Mouse (Mus musculus) hindbrain, embryonic 10.5 days (tissue): ENCODE measurements at regions not wholly inside any gene's neighbourhood (a gene's known extent, or its start where the extent isn't known, plus 50 kb on each side); places are given as distances from the start of the nearest gene placed in this dataset.

Experiments used
- DNase-seq: peaks from one replicate; pipeline ENCODE4 v3.0.0-alpha.2; 2017; ENCODE audit warnings: low spot score
- H3K27ac ChIP-seq: fragments of 300-500 bp; sonication (generic); 2 replicates; pipeline ENCODE4 v1.5.1; 2016; ENCODE audit warnings: mild to moderate bottlenecking, moderate library complexity
- H3K27me3 ChIP-seq: fragments of 300-500 bp; sonication (generic); 2 replicates; pipeline ENCODE4 v1.6.1; 2016; ENCODE audit warnings: mild to moderate bottlenecking; ENCODE audit not compliant: poor library complexity, insufficient read depth, severe bottlenecking
- H3K36me3 ChIP-seq: fragments of 300-500 bp; sonication (generic); 2 replicates; pipeline ENCODE4 v1.6.1; 2016; ENCODE audit warnings: mild to moderate bottlenecking, moderate library complexity
- H3K4me1 ChIP-seq: fragments of 300-500 bp; sonication (generic); replicated peaks from 2 replicates; pipeline ENCODE4 v1.6.1; 2016; ENCODE audit warnings: mild to moderate bottlenecking
- H3K4me3 ChIP-seq: fragments of 300-500 bp; sonication (generic); 2 replicates; pipeline ENCODE4 v1.5.1; 2016; ENCODE audit warnings: mild to moderate bottlenecking, moderate library complexity
- H3K9me3 ChIP-seq: fragments of 300-500 bp; sonication (generic); 2 replicates; pipeline ENCODE4 v1.6.1; 2016; ENCODE audit warnings: mild to moderate bottlenecking, moderate library complexity
- WGBS: fragments of 180-500 bp; shearing (Covaris S2); methylation state at CpG from one replicate; pipeline ENCODE4 v1.1.7; 2016; 5-methylcytosine and 5-hydroxymethylcytosine counted together

DNA sequence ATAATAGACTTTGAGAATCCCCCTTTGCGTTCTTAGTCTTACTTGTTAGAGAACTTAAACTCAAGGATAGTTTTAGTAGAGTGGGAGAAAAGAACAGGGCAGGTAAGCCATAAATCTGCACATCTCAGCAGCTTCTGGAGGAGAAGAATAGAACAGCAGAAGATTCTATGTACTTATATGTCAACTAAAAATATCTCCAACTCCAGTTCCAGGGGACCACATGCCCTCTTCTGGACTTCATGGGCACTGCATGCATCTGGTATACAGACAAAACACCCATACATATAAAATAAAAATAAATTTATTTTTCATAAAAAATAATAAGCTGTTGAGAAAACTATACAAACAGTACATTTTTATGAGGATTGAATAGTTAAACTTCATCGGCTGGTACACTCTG lies 196.4 kb downstream of the Mettl4 start:
- peak; percentile 6 for DNase-seq
- Histone ChIP-seq H3K4me1 (no peaks in the 10 kb centered on the region), H3K9me3 (no peaks in the 10 kb centered on the region), H3K27ac (no peak overlapping the region), H3K4me3 (no peak overlapping the region), H3K36me3 (no peaks in the 10 kb centered on the region), H3K27me3 (no peaks in the 10 kb centered on the region)
- WGBS: 88% methylated on average over 2 of the region's 2 CpGs

DNA sequence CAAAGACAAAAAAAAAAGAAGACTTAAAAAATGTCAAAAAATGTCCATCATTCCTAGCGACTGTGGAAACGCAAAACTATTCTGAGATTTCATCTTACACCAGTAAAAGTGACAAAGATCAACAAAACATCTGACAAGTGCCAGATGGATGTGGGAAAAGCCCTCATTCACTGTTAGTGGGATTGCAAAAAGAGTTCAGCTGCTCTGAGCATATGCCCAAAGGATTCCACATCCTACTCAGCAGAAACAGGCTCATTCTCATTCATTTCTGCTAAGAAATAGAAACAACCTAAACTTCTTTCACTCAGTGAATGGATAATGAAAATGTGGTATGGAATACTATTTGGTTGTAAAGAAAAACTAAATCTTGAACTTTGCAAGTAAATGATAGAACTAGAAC lies 221.1 kb downstream of the Mettl4 start:
- Histone ChIP-seq H3K27me3 (no peaks in the 10 kb centered on the region), H3K4me1 (no peaks in the 10 kb centered on the region), H3K4me3 (no peak overlapping the region), H3K27ac (no peak overlapping the region), H3K9me3 (no peaks in the 10 kb centered on the region), H3K36me3 (no peaks in the 10 kb centered on the region)
- whole genome bisulfite sequencing: 86% methylated on average over 2 of the region's 2 CpGs
- no peak for DNase-seq
